Mouse (Mus musculus) stomach, postnatal 0 days (tissue): ENCODE measurements around the gene Camkmt. TPM values are rescaled to one million over a fixed set of nuclear protein-coding genes. Genes with fewer than 3 reads are reported as not detected.

Experiments used
- ATAC-seq: fragments of 200-750 bp; cut with Nextera tagmentation; 2 replicates; pipeline ENCODE4 v1.8.0; 2017; ENCODE audit not compliant: low FRiP score, low TSS enrichment
- DNase-seq: peaks from one replicate; pipeline ENCODE4 v3.0.0-alpha.2; 2016; ENCODE audit warnings: low spot score
- H3K27ac ChIP-seq: fragments of 300-500 bp; sonication (generic); replicated peaks from 2 replicates; pipeline ENCODE4 v1.5.1; 2014; ENCODE audit warnings: mild to moderate bottlenecking, control low read depth
- H3K27me3 ChIP-seq: fragments of 300-500 bp; sonication (generic); 2 replicates; pipeline ENCODE4 v1.6.1; 2014; ENCODE audit warnings: low read length; ENCODE audit not compliant: control insufficient read depth, insufficient read depth
- H3K36me3 ChIP-seq: fragments of 300-500 bp; sonication (generic); 2 replicates; pipeline ENCODE4 v1.6.1; 2014; ENCODE audit warnings: low read length, mixed read lengths; ENCODE audit not compliant: control insufficient read depth, insufficient read depth
- H3K4me1 ChIP-seq: fragments of 300-500 bp; sonication (generic); replicated peaks from 2 replicates; pipeline ENCODE4 v1.6.1; 2014; ENCODE audit warnings: antibody characterized with exemption; ENCODE audit not compliant: control insufficient read depth, insufficient read depth
- H3K4me2 ChIP-seq: fragments of 300-500 bp; sonication (generic); replicated peaks from 2 replicates; pipeline ENCODE4 v1.6.1; 2014; ENCODE audit warnings: low read depth, mild to moderate bottlenecking, control low read depth, moderate library complexity
- H3K4me3 ChIP-seq: fragments of 300-500 bp; sonication (generic); 2 replicates; pipeline ENCODE4 v1.5.1; 2014; ENCODE audit warnings: low read depth, low read length, control low read depth
- H3K9ac ChIP-seq: fragments of 300-500 bp; sonication (generic); 2 replicates; pipeline ENCODE4 v1.6.1; 2014; ENCODE audit warnings: mild to moderate bottlenecking, low read length, control low read depth, mixed read lengths
- H3K9me3 ChIP-seq: fragments of 300-500 bp; sonication (generic); 2 replicates; pipeline ENCODE4 v1.6.1; 2016; ENCODE audit warnings: low read length; ENCODE audit not compliant: control insufficient read depth
- CTCF ChIP-seq: IDR thresholded peaks from 2 replicates; pipeline ENCODE4 v1.5.1; 2016; ENCODE audit warnings: antibody characterized with exemption, low read depth, mild to moderate bottlenecking, moderate library complexity
- EP300 ChIP-seq: optimal IDR thresholded peaks from 2 replicates; pipeline ENCODE3; 2016; ENCODE audit warnings: antibody characterized with exemption
- WGBS: fragments of 180-500 bp; shearing (Covaris S2); extraction: QIAGEN DNeasy Blood & Tissue Kit; methylation state at CpG from one replicate; pipeline ENCODE4 v1.1.7; 2014; 5-methylcytosine and 5-hydroxymethylcytosine counted together
- polyA plus RNA-seq: library from polyadenylated mRNA; unstranded; fragments of >200 nt; fragmentation: Nextera tagmentation; extraction: Ambion mirVana; gene quantifications from 2 replicates; pipeline ENCODE4 v1.2.1, GENCODE M21; 2015

Gene Camkmt
- polyA plus RNA-seq, 1 experiment from 2014 or later, result 8.3 TPM

DNA sequence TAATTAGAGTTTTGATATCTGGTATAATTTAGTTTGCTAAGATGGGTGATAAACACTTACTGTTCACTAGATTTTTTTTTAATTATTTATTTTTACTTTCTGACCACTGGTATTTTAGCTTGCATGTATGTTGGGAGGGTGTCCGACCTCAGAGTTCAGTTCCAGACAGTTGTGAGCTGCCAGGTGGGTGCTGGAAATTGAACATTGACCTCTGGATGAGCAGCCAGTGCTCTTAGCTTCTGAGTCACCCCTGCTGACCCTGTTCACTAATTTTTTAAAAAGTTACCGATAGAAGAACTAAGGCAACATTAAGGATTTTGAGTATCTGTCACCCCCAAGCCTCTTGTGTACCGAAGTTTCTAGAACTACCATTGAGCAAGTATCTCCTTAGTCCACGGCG, 42.0 kb upstream of the Camkmt start:
- no peaks in the 10 kb centered on the region for H3K36me3 ChIP-seq
- H3K4me3 ChIP-seq, result no peak overlapping the region
- no peak overlapping the region for H3K27ac ChIP-seq
- no peak overlapping the region for H3K9ac ChIP-seq
- no peak for DNase-seq
- ATAC-seq, result no peak
- no peak for TF ChIP-seq EP300
- no peak for TF ChIP-seq CTCF
- H3K4me1 ChIP-seq, result no peaks in the 10 kb centered on the region
- H3K4me2 ChIP-seq, result no peak overlapping the region
- no peaks in the 10 kb centered on the region for H3K9me3 ChIP-seq
- 89% methylated on average over 5 of the region's 5 CpGs for WGBS
- H3K27me3 ChIP-seq, result no peaks in the 10 kb centered on the region

DNA sequence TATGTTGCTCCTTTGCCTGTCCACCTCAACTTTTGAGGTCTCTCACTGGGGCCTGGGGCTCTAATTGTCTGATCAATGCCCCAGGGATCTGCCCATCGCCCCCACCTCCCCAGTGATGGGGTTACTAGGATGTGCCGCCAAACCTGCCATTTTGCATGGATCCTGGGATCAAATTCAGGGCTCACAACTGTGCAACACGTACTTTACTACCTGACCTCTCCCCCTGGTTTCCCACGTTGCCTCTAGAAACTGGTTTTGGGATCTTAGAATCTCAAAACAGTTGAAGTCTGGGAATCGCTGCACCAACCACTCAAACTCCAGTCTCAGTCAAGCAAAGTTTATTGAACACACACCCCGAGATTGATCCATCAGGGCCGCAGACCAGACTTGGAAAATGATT, 32.1 kb upstream of the Camkmt start:
- Histone ChIP-seq H3K9ac (no peak overlapping the region), H3K27me3 (no peaks in the 10 kb centered on the region), H3K4me3 (no peak overlapping the region), H3K4me2 (no peak overlapping the region), H3K36me3 (no peaks in the 10 kb centered on the region), H3K27ac (no peak overlapping the region), H3K9me3 (no peaks in the 10 kb centered on the region), H3K4me1 (no peaks in the 10 kb centered on the region)
- ATAC-seq (no peak), DNase-seq (no peak)
- no peak for TF ChIP-seq CTCF
- no peak for TF ChIP-seq EP300
- WGBS, result 91% methylated on average over 7 of the region's 7 CpGs

DNA sequence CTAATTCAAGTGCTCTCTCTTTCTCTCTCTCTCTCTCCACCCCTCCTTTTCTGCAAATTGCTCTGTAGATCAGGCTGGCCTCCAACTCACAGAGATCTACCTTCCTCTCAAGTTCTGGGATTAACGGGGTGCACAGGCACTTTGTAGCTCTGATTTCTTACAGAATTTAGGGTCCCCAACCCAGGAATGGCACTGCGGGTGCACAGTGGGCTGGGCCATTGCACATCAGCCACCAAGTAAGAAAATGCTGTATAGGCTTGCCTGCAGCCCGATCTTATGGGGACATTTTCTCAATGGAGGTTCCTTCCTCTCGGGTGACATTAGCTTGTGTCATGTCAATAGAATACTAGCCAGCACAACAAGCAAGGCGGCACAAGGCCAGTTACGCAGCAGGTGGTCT, 31.2 kb upstream of the Camkmt start:
- H3K9me3 ChIP-seq, result no peaks in the 10 kb centered on the region
- WGBS, result 92% methylated on average over 6 of the region's 6 CpGs
- ATAC-seq, result no peak
- no peak overlapping the region for H3K9ac ChIP-seq
- DNase-seq, result peak; percentile 5
- H3K4me1 ChIP-seq, result no peaks in the 10 kb centered on the region
- H3K4me2 ChIP-seq, result no peak overlapping the region
- H3K36me3 ChIP-seq, result no peaks in the 10 kb centered on the region
- H3K27me3 ChIP-seq, result no peaks in the 10 kb centered on the region
- no peak overlapping the region for H3K27ac ChIP-seq
- TF ChIP-seq EP300 (no peak), CTCF (no peak)
- no peak overlapping the region for H3K4me3 ChIP-seq

DNA sequence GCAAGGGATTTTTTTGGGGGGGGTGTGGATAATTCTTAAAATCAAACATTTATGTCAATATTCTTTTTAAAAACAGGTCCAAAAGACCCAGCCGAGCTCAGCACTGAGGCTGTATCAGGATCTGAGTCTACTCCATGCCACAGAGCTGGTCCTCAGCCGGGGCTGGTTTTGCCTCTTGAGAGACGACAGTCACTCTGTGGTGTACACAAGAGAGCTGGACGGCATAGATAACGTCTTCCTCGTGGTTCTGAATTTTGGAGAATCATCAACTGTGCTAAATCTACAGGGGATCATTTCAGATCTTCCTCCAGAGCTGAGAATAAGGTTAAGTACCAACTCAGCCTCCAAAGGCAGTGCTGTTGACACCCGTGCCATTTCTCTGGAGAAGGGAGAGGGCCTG, 26.8 kb upstream of the Camkmt start:
- no peak for TF ChIP-seq CTCF

DNA sequence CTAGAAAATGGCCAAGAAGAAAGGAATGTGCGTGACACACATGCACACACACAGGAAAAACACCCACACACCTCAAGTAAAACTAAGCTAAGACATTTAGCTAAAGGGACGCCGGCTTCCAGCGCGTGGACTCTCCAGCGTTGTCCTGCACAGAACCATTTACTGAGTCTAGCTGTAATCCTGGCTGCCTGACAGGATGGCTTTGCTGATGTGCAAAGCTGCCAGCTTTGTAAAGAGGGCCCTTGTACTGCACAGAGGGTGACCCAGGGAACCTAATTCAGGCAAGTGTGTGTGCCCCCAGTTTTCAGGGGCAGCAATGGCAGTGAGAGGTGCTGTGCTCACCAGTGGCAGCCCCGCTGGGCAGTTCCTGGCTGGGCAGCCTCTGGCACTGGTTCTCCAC, 23.0 kb upstream of the Camkmt start:
- Histone ChIP-seq H3K4me1 (no peaks in the 10 kb centered on the region), H3K4me3 (no peak overlapping the region), H3K9me3 (no peaks in the 10 kb centered on the region), H3K36me3 (peaks cover 24% of the 10 kb centered on the region), H3K4me2 (no peak overlapping the region), H3K9ac (no peak overlapping the region), H3K27me3 (no peaks in the 10 kb centered on the region), H3K27ac (no peak overlapping the region)
- 88% methylated on average over 7 of the region's 7 CpGs for WGBS
- DNase-seq (no peak), ATAC-seq (no peak)
- TF ChIP-seq EP300 (no peak), CTCF (no peak)

More for the DNA sequence above, 26.8 kb upstream of the Camkmt start:
- no peak overlapping the region for H3K9ac ChIP-seq
- H3K4me2 ChIP-seq, result no peak overlapping the region
- no peak for ATAC-seq
- H3K4me1 ChIP-seq, result no peaks in the 10 kb centered on the region
- no peaks in the 10 kb centered on the region for H3K9me3 ChIP-seq
- no peaks in the 10 kb centered on the region for H3K27me3 ChIP-seq
- WGBS, result 90% methylated on average over 7 of the region's 7 CpGs
- H3K4me3 ChIP-seq, result no peak overlapping the region
- no peak for DNase-seq
- H3K36me3 ChIP-seq, result peaks cover 13% of the 10 kb centered on the region
- H3K27ac ChIP-seq, result no peak overlapping the region

DNA sequence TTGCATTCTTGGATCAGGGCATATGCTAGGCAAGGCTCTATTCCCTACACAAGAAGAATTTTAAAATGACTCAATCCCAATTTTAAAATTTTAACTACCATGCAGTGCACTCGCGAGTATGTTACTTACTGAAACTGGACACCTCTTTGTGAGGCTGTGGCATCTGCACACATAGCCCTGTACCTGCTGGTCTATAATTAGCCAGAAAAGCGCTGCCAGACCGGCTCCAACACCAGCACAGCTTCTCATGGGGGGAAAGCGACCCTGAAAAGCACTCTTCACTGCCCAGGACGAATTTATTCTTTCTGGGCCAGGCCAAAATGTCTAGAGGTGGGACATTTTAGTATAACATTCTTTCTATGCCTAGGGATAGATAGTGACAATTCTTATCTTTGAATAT, 19.7 kb upstream of the Camkmt start:
- 84% methylated on average over 6 of the region's 6 CpGs for WGBS
- no peak for ATAC-seq
- H3K4me3 ChIP-seq, result no peak overlapping the region
- no peak for TF ChIP-seq CTCF
- no peak for TF ChIP-seq EP300
- peaks cover 24% of the 10 kb centered on the region for H3K36me3 ChIP-seq
- H3K9me3 ChIP-seq, result no peaks in the 10 kb centered on the region
- no peak overlapping the region for H3K27ac ChIP-seq
- no peak overlapping the region for H3K4me2 ChIP-seq
- H3K27me3 ChIP-seq, result no peaks in the 10 kb centered on the region
- H3K4me1 ChIP-seq, result no peaks in the 10 kb centered on the region
- DNase-seq, result no peak
- H3K9ac ChIP-seq, result no peak overlapping the region
